ENCODE assay signal across 7 mouse cellular contexts in genomic region chr2:180499741-180500140, GRCm38 (mm10). TPM values are rescaled to one million over a fixed set of nuclear protein-coding genes. Genes with fewer than 3 reads are reported as not detected.
DNase-seq lines count a peak whose midpoint lies in the region; ATAC-seq lines count a peak whose summit lies in the region.

Gene Ntsr1 (plus strand): TSS chr2:180499976.

- peaks cover 36% of the 10 kb centered on the region for H3K4me1 ChIP-seq in forebrain, embryonic 13.5 days
- H3K4me1 ChIP-seq in midbrain, embryonic 16.5 days (ENCODE audit: control insufficient read depth, insufficient read depth, low read length), result peaks cover 15% of the 10 kb centered on the region

- DNase-seq in layer of hippocampus, adult 9-11 months, result peak; percentile 15
- no peak for DNase-seq in layer of hippocampus, adult 18-20 months (ENCODE audit: low spot score in 2 of 2)
- DNase-seq in layer of hippocampus, postnatal 10 days (ENCODE audit: low spot score in 2 of 2), result peak in 1 of 2 experiments; percentile 56
- DNase-seq in thymus, adult 18-20 months, result no peak
- DNase-seq in gastrocnemius, adult 18-20 months (ENCODE audit: low spot score), result no peak

- no peak within 1 kb of the TSS for H3K27ac ChIP-seq in forebrain, embryonic 13.5 days
- no peak within 1 kb of the TSS for H3K27ac ChIP-seq in midbrain, embryonic 16.5 days (ENCODE audit: low read length)

- H3K27me3 ChIP-seq in forebrain, embryonic 13.5 days, result peaks cover 58% of the 10 kb centered on the region
- peaks cover 36% of the 10 kb centered on the region for H3K27me3 ChIP-seq in midbrain, embryonic 16.5 days (ENCODE audit: control insufficient read depth, insufficient read depth, low read depth, low read length)

- H3K4me3 ChIP-seq in forebrain, embryonic 13.5 days, result peak within 1 kb of the TSS; percentile 41
- peak within 1 kb of the TSS; percentile 42 for H3K4me3 ChIP-seq in midbrain, embryonic 16.5 days (ENCODE audit: low read depth, low read length)

- peak; percentile 52 for ATAC-seq in forebrain, embryonic 13.5 days
- peak; percentile 50 for ATAC-seq in midbrain, embryonic 16.5 days

- H3K9ac ChIP-seq in forebrain, embryonic 13.5 days, result peak within 1 kb of the TSS; percentile 67
- peak within 1 kb of the TSS; percentile 65 for H3K9ac ChIP-seq in midbrain, embryonic 16.5 days (ENCODE audit: low read depth, low read length)

- under 1% methylated on average over 30 of the region's 30 CpGs for WGBS in forebrain, embryonic 13.5 days
- under 1% methylated on average over 30 of the region's 30 CpGs for WGBS in midbrain, embryonic 16.5 days

- H3K4me2 ChIP-seq in forebrain, embryonic 13.5 days, result peak within 1 kb of the TSS; percentile 75
- H3K4me2 ChIP-seq in midbrain, embryonic 16.5 days (ENCODE audit: low read length), result peak within 1 kb of the TSS; percentile 84

- H3K9me3 ChIP-seq in forebrain, embryonic 13.5 days (replicated peaks), result no peaks in the 10 kb centered on the region
- no peaks in the 10 kb centered on the region for H3K9me3 ChIP-seq in midbrain, embryonic 16.5 days (replicated peaks; ENCODE audit: control insufficient read depth, low read length, poor library complexity, severe bottlenecking)

- no peaks in the 10 kb centered on the region for H3K36me3 ChIP-seq in forebrain, embryonic 13.5 days (ENCODE audit: poor library complexity, severe bottlenecking)
- H3K36me3 ChIP-seq in midbrain, embryonic 16.5 days (ENCODE audit: control insufficient read depth, insufficient read depth, low read length), result no peaks in the 10 kb centered on the region

RNA-seq across cellular contexts. Expression of gene Ntsr1, which starts in this region (rescaled TPM):
- total RNA-seq in layer of hippocampus, adult 18-20 months (2021), result 1 to 10 TPM; 2.7 to 3.5 TPM
- polyA plus RNA-seq in forebrain, embryonic 13.5 days (2015; fragmentation: Nextera tagmentation; extraction: Ambion mirVana), result 2.2 and 2.3 TPM in 2 replicates
- total RNA-seq in layer of hippocampus, postnatal 10 days (2021), result 10 to 100 TPM; 16.2 to 16.9 TPM
- 2.7 and 3.3 TPM in 2 replicates for polyA plus RNA-seq in midbrain, embryonic 16.5 days (2015; fragmentation: Nextera tagmentation; extraction: Ambion mirVana)
- not detected for total RNA-seq in gastrocnemius, adult 18-20 months (2021)
